Mouse (Mus musculus): Measurements from ENCODE around the gene Il20ra.

The Il20ra gene

GRCm38 (mm10) chr10:19765459-19765858, 53.1 kb downstream of the Il20ra start:
- no peak for DNase-seq (ENCODE audit: low spot score in 2 of 2)

- DNase-seq (ENCODE audit: low spot score in 2 of 2) = no peak
These were observed 66.7 kb downstream of the Il20ra start for GRCm38 (mm10) chr10:19779092-19779491.

GRCm38 (mm10) chr10:19781365-19781764, 69.0 kb downstream of the Il20ra start:
- peak; percentile 12 to 31 for DNase-seq (ENCODE audit: low spot score in 2 of 2)

- no peak for DNase-seq (ENCODE audit: low spot score in 2 of 2)
These were observed 82.6 kb downstream of the Il20ra start for GRCm38 (mm10) chr10:19794996-19795395.

GRCm38 (mm10) chr10:19802958-19803357, 90.6 kb downstream of the Il20ra start:
- DNase-seq (ENCODE audit: low spot score in 2 of 2) = no peak

- no peak for DNase-seq (ENCODE audit: low spot score in 2 of 2)
These were observed 92.4 kb downstream of the Il20ra start for GRCm38 (mm10) chr10:19804763-19805162.
